Mouse (Mus musculus) forebrain, postnatal 0 days (tissue): ENCODE results near the gene Peli2. TPM values are rescaled to one million over a fixed set of nuclear protein-coding genes. Genes with fewer than 3 reads are reported as not detected.
A peak's percentile ranks its signal among the peaks of the same experiment; 100 is the strongest.

ENCODE experiments used
- ATAC-seq: fragments of 200-750 bp; cut with Nextera tagmentation; 2 replicates; pipeline ENCODE4 v1.8.0; 2017; ENCODE audit warnings: mild to moderate bottlenecking, moderate library complexity
- DNase-seq: peaks from one replicate; pipeline ENCODE4 v3.0.0-alpha.2; 2015
- H3K27ac ChIP-seq: fragments of 300-500 bp; sonication (generic); 2 replicates; pipeline ENCODE4 v1.5.1; 2014; ENCODE audit warnings: low read depth, mild to moderate bottlenecking, antibody characterized with exemption, low read length, moderate library complexity, mixed read lengths
- H3K27me3 ChIP-seq: fragments of 300-500 bp; sonication (generic); 2 replicates; pipeline ENCODE4 v1.6.1; 2014; ENCODE audit warnings: mild to moderate bottlenecking, low read length, mixed read lengths; ENCODE audit not compliant: insufficient read depth
- H3K36me3 ChIP-seq: fragments of 300-500 bp; sonication (generic); 2 replicates; pipeline ENCODE4 v1.6.1; 2014; ENCODE audit warnings: mild to moderate bottlenecking, moderate library complexity; ENCODE audit not compliant: insufficient read depth
- H3K4me1 ChIP-seq: fragments of 300-500 bp; sonication (generic); 2 replicates; pipeline ENCODE4 v1.6.1; 2014; ENCODE audit warnings: antibody characterized with exemption; ENCODE audit not compliant: insufficient read depth
- H3K4me2 ChIP-seq: fragments of 300-500 bp; sonication (generic); 2 replicates; pipeline ENCODE4 v1.6.1; 2014; ENCODE audit warnings: low read depth, mild to moderate bottlenecking, moderate library complexity
- H3K4me3 ChIP-seq: fragments of 300-500 bp; sonication (generic); 2 replicates; pipeline ENCODE4 v1.5.1; 2014; ENCODE audit warnings: low read depth, low read length, mixed read lengths
- H3K9ac ChIP-seq: fragments of 300-500 bp; sonication (generic); 2 replicates; pipeline ENCODE4 v1.6.1; 2014; ENCODE audit warnings: mild to moderate bottlenecking
- H3K9me3 ChIP-seq: fragments of 300-500 bp; sonication (generic); 2 replicates; pipeline ENCODE4 v1.6.1; 2016; ENCODE audit warnings: low read length
- CTCF ChIP-seq: sonication (generic); IDR thresholded peaks from 2 replicates; pipeline ENCODE4 v1.5.1; 2016; ENCODE audit warnings: antibody characterized with exemption, control low read depth, low read depth
- WGBS: fragments of 180-500 bp; shearing (Covaris S2); extraction: QIAGEN DNeasy Blood & Tissue Kit; methylation state at CpG from one replicate; pipeline ENCODE4 v1.1.7; 2014; 5-methylcytosine and 5-hydroxymethylcytosine counted together
- polyA plus RNA-seq: library from polyadenylated mRNA; unstranded; fragments of >200 nt; fragmentation: Nextera tagmentation; extraction: Ambion mirVana; gene quantifications from 2 replicates; pipeline ENCODE4 v1.2.1, GENCODE M21; 2015
- total RNA-seq: library from RNA; depleted of rRNA; stranded (reverse); fragments of >200 nt; gene quantifications from 2 replicates; pipeline ENCODE4 v1.2.3, GENCODE M21; 2014

The Peli2 gene
- total and polyA plus RNA-seq, 2 experiments from 2014 or later = 6.6 to 16.4 TPM

DNA sequence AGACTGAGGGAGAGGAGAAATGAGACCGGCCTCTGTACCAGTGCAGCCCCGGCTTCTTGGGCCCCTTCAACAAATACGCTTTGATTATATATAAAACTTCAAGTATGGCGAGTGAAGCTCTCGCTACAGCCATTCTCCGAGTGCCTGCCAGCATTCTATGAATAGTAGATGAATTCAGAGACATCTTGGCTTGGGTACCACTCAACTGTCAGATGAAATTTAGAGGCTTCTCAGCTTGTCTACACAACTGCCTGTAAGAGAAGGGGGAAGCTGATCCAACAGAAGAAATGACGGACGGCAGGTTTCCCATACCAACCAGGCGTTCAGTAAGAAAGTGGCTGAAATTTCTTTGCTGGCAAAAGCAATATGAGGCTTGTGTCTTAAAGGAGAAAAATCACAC lies 126.3 kb downstream of the Peli2 start:
- H3K4me3 ChIP-seq = no peak overlapping the region
- 63% methylated on average over 9 of the region's 9 CpGs for WGBS
- TF ChIP-seq CTCF = no peak
- no peak overlapping the region for H3K9ac ChIP-seq
- no peak overlapping the region for H3K4me2 ChIP-seq
- H3K4me1 ChIP-seq = no peaks in the 10 kb centered on the region
- H3K27ac ChIP-seq = 0 out of 2 replicates have a peak overlapping the region, but pooled peaks have one; percentile 3
- no peaks in the 10 kb centered on the region for H3K27me3 ChIP-seq
- H3K9me3 ChIP-seq = no peaks in the 10 kb centered on the region
- no peaks in the 10 kb centered on the region for H3K36me3 ChIP-seq
- ATAC-seq = peak; percentile 70
- DNase-seq = peak; percentile 59

DNA sequence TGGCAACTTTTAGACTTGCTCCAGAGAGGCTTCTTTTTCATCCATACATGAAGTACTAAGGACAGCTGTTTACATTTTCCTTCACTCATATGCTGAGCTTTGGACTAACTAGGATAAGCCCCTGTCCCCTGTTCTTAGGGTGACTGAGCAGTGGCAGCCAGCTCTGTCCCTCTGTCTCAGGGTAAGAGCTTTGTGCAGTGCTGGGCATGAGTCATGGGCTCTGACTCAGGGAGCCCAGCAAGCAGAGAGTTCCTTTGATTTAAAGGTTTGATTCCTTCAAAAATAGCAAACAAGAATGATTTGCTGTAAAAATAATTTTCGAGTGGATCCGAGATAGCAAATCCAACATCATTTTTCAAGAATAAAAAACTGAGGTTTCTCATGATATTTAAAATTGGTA lies 128.8 kb downstream of the Peli2 start:
- no peak for TF ChIP-seq CTCF
- Histone ChIP-seq H3K27me3 (no peaks in the 10 kb centered on the region), H3K36me3 (no peaks in the 10 kb centered on the region), H3K9me3 (no peaks in the 10 kb centered on the region), H3K9ac (no peak overlapping the region), H3K27ac (no peak overlapping the region), H3K4me1 (no peaks in the 10 kb centered on the region), H3K4me2 (no peak overlapping the region), H3K4me3 (no peak overlapping the region)
- no peak for ATAC-seq
- no peak for DNase-seq
- WGBS = 89% methylated on average over 2 of the region's 2 CpGs

GRCm38 (mm10) chr14:48249909-48250308 lies 129.3 kb downstream of the Peli2 start:
- H3K9me3 ChIP-seq = no peaks in the 10 kb centered on the region
- H3K4me3 ChIP-seq = no peak overlapping the region
- H3K9ac ChIP-seq = no peak overlapping the region
- no peak for TF ChIP-seq CTCF
- H3K27me3 ChIP-seq = no peaks in the 10 kb centered on the region
- H3K36me3 ChIP-seq = no peaks in the 10 kb centered on the region
- ATAC-seq (no peak), DNase-seq (no peak)
- H3K4me2 ChIP-seq = no peak overlapping the region
- H3K27ac ChIP-seq = no peak overlapping the region
- H3K4me1 ChIP-seq = no peaks in the 10 kb centered on the region
- WGBS = 94% methylated on average over 9 of the region's 9 CpGs

DNA sequence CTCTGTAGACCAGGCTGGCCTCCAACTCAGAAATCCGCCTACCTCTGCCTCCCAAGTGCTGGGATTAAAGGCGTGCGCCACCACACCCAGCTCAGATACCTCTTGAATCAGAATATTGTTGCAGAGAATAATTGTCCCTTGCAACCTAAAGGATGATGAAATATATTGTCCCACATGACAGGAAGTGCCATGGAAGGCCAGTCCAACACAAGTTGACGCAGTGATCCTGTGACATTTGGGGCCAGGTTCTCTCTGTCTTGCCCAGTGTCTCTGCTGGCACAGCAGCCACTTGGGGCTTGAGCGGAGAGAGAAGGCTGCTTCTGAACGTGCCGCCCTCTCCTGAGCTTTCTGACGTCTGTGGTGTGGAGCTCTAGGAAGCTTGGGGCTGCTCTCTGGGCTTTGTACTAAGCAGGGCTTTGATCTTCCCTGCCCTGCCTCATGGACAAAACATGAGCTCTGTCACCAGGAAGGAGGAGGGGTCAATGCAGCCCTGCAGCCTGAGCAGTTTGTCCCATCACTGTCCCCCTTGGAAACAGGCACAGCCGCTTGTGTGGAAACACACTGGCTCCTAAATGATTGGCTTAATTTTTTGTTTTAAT lies 130.9 kb downstream of the Peli2 start:
- WGBS = 54% methylated on average over 9 of the region's 9 CpGs
- DNase-seq (no peak), ATAC-seq (no peak; the same call in 1 of the 2 replicates)
- no peaks in the 10 kb centered on the region for H3K4me1 ChIP-seq
- no peak for TF ChIP-seq CTCF
- no peaks in the 10 kb centered on the region for H3K36me3 ChIP-seq
- no peaks in the 10 kb centered on the region for H3K27me3 ChIP-seq
- no peak overlapping the region for H3K4me2 ChIP-seq
- H3K9ac ChIP-seq = no peak overlapping the region
- no peak overlapping the region for H3K4me3 ChIP-seq
- no peak overlapping the region for H3K27ac ChIP-seq
- no peaks in the 10 kb centered on the region for H3K9me3 ChIP-seq

- Histone ChIP-seq H3K27ac (no peak overlapping the region), H3K4me3 (no peak overlapping the region), H3K9me3 (no peaks in the 10 kb centered on the region), H3K9ac (no peak overlapping the region), H3K27me3 (no peaks in the 10 kb centered on the region), H3K4me1 (no peaks in the 10 kb centered on the region), H3K36me3 (no peaks in the 10 kb centered on the region), H3K4me2 (no peak overlapping the region)
- ATAC-seq (no peak), DNase-seq (no peak)
- 81% methylated on average over 10 of the region's 10 CpGs for WGBS
- no peak for TF ChIP-seq CTCF
Observed at GRCm38 (mm10) chr14:48253183-48253582, 132.6 kb downstream of the Peli2 start.

- TF ChIP-seq CTCF = no peak
- Histone ChIP-seq H3K4me1 (no peaks in the 10 kb centered on the region), H3K4me2 (no peak overlapping the region), H3K27ac (no peak overlapping the region), H3K9ac (no peak overlapping the region), H3K9me3 (no peaks in the 10 kb centered on the region), H3K4me3 (no peak overlapping the region), H3K36me3 (no peaks in the 10 kb centered on the region), H3K27me3 (no peaks in the 10 kb centered on the region)
- no peak for DNase-seq
- WGBS = 91% methylated on average over 8 of the region's 8 CpGs
- no peak for ATAC-seq
Observed at GRCm38 (mm10) chr14:48254696-48255095, 134.1 kb downstream of the Peli2 start.

DNA sequence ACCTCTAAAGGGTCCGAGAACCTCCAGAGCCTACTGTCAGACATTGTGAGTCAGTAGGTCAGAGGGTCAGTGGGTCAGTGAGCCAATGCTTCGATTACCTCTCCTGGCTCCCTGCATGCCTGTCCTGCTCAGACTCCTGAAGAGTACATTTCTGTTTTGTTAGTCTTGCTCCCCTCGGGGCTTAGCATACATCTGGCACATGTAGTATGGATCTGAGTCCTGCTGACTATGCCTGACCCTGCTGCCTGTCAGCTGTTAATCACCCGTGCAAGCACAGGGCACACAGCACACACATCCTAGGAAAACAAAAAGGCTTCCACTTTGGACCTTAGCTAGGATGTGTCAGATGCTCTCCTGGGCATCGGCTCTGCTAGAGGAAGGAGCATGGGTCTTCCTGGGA lies 134.7 kb downstream of the Peli2 start:
- ATAC-seq (no peak), DNase-seq (no peak)
- Histone ChIP-seq H3K27me3 (no peaks in the 10 kb centered on the region), H3K4me1 (no peaks in the 10 kb centered on the region), H3K9ac (no peak overlapping the region), H3K9me3 (no peaks in the 10 kb centered on the region), H3K27ac (no peak overlapping the region), H3K4me3 (no peak overlapping the region), H3K4me2 (no peak overlapping the region), H3K36me3 (no peaks in the 10 kb centered on the region)
- TF ChIP-seq CTCF = no peak
- WGBS = 80% methylated on average over 5 of the region's 5 CpGs

- H3K4me3 ChIP-seq = no peak overlapping the region
- no peak overlapping the region for H3K9ac ChIP-seq
- H3K4me1 ChIP-seq = no peaks in the 10 kb centered on the region
- TF ChIP-seq CTCF = no peak
- no peaks in the 10 kb centered on the region for H3K36me3 ChIP-seq
- no peaks in the 10 kb centered on the region for H3K27me3 ChIP-seq
- H3K9me3 ChIP-seq = no peaks in the 10 kb centered on the region
- DNase-seq = no peak
- no peak for ATAC-seq
- WGBS = 46% methylated on average over 7 of the region's 7 CpGs
- H3K27ac ChIP-seq = no peak overlapping the region
- H3K4me2 ChIP-seq = no peak overlapping the region
Observed at GRCm38 (mm10) chr14:48257759-48258158, 137.1 kb downstream of the Peli2 start.
